Mouse (Mus musculus): ENCODE data around the gene Myh13. TPM values are rescaled to one million over a fixed set of nuclear protein-coding genes. Genes with fewer than 3 reads are reported as not detected.

Myh13 gene
- total and polyA plus RNA-seq, 3 experiments: not detected

DNA sequence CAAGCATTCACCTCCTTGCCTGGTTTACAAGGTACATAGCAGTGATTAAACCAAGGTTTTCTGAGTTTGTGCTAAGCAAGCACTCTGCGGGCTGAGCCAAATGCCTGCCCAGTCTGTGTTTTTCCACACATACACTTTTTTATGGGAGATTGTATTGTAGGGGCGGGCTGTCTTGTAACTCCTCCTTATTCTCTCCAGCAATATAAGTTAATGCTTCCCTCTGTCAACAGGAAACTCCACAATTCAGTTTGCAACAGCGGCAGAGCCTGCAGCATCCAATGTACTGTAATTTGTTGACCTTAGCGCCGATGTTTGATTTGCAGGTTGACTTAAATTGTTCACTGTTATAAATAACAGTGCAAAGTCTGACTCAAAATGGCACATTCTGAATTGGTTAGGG is 79.5 kb downstream of the Myh13 start:
- Histone ChIP-seq H3K9ac (ENCODE audit: control insufficient read depth, low read depth, low read length, poor library complexity, severe bottlenecking) (no peak overlapping the region), H3K4me3 (ENCODE audit: control insufficient read depth in 1 of 2, insufficient read depth in 1 of 2, low read depth in 2 of 2, low read length in 2 of 2) (no peak overlapping the region), H3K79me2 (ENCODE audit: control insufficient read depth, insufficient read depth, low read length, poor library complexity) (no peaks in the 10 kb centered on the region), H3K36me3 (ENCODE audit: control insufficient read depth in 1 of 2, insufficient read depth in 2 of 2, low read length in 2 of 2) (no peaks in the 10 kb centered on the region), H3K27me3 (ENCODE audit: control insufficient read depth in 1 of 2, insufficient read depth in 2 of 2, low read length in 2 of 2) (no peaks in the 10 kb centered on the region), H3K9me3 (replicated peaks; ENCODE audit: insufficient read depth, low read length) (no peaks in the 10 kb centered on the region), H3K27ac (ENCODE audit: control insufficient read depth, low read depth, low read length) (no peak overlapping the region), H3K4me1 (ENCODE audit: control insufficient read depth in 1 of 2, insufficient read depth in 2 of 2, low read length in 2 of 2) (no peaks in the 10 kb centered on the region)
- TF ChIP-seq ZC3H11A (IDR thresholded peaks at IDR 0.05; ENCODE audit: low read depth, low read length) (no peak), TAL1 (IDR thresholded peaks at IDR 0.05; ENCODE audit: low read length) (no peak), SIN3A (IDR thresholded peaks at IDR 0.05; ENCODE audit: low read length) (no peak), NRF1 (IDR thresholded peaks at IDR 0.05; ENCODE audit: insufficient read depth, low read depth, low read length, poor library complexity, severe bottlenecking) (no peak), SMC3 (IDR thresholded peaks at IDR 0.05; ENCODE audit: low read depth, low read length) (no peak), RAD21 (IDR thresholded peaks at IDR 0.05; ENCODE audit: low read depth, low read length) (no peak), EP300 (IDR thresholded peaks at IDR 0.05; ENCODE audit: low read depth in 1 of 2, low read length in 2 of 2) (no peak), POLR2AphosphoS5 (IDR thresholded peaks at IDR 0.05; ENCODE audit: borderline replicate concordance, low read depth, low read length) (no peak), CTCF (IDR thresholded peaks at IDR 0.05 in 2 of 3, conservative IDR thresholded peaks at IDR 0.05 in 1 of 3; ENCODE audit: control insufficient read depth in 1 of 3, insufficient read depth in 1 of 3, low read depth in 2 of 3, low read length in 3 of 3, poor library complexity in 1 of 3, severe bottlenecking in 1 of 3) (no peak), GABPA (IDR thresholded peaks at IDR 0.05; ENCODE audit: low read depth, low read length) (no peak)
- no peak for DNase-seq (ENCODE audit: low read depth, low spot score)

DNA sequence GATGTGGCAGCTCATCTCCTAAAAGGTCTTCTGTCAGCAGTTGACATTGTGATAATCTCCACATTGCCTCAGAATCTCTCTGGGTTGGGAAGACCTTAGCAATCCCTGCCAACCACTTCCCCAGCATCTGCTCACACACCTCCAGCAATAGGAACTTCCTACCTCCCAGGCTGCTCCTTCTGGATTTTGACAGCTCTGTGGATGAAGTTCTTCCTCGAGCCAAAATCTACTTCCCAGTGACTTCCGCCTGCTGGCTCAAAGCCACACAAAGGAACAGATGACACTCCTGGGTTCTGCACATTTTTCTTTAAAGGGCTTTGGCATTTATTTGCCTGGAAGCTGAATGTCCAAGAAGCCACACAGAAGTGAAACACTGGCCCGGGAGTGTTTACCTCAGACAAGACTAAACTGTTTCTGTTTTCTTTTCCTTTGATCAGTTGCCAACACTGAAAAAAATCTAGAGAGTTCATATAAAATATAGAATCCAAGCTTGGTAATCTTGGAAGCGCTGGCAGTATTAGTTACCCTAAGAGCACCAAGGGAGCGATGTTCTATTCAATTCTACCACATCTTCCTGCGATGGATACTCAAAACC is 93.0 kb downstream of the Myh13 start:
- H3K9me3 ChIP-seq (replicated peaks; ENCODE audit: insufficient read depth, low read length): no peaks in the 10 kb centered on the region
- no peaks in the 10 kb centered on the region for H3K4me1 ChIP-seq (ENCODE audit: control insufficient read depth in 1 of 2, insufficient read depth in 2 of 2, low read length in 2 of 2)
- H3K79me2 ChIP-seq (ENCODE audit: control insufficient read depth, insufficient read depth, low read length, poor library complexity): no peaks in the 10 kb centered on the region
- no peak overlapping the region for H3K4me3 ChIP-seq (ENCODE audit: control insufficient read depth in 1 of 2, insufficient read depth in 1 of 2, low read depth in 2 of 2, low read length in 2 of 2)
- H3K36me3 ChIP-seq (ENCODE audit: control insufficient read depth in 1 of 2, insufficient read depth in 2 of 2, low read length in 2 of 2): no peaks in the 10 kb centered on the region
- no peak overlapping the region for H3K27ac ChIP-seq (ENCODE audit: control insufficient read depth, low read depth, low read length)
- TF ChIP-seq MEF2A (IDR thresholded peaks at IDR 0.05; ENCODE audit: extremely low read depth, insufficient replicate concordance, low read depth, low read length, poor library complexity, severe bottlenecking): no peak
- TF ChIP-seq BHLHE40 (IDR thresholded peaks at IDR 0.05; ENCODE audit: borderline replicate concordance, low read depth, low read length): no peak
- no peak for TF ChIP-seq CHD2 (IDR thresholded peaks at IDR 0.05; ENCODE audit: low read length)
- no peak overlapping the region for H3K9ac ChIP-seq (ENCODE audit: control insufficient read depth, low read depth, low read length, poor library complexity, severe bottlenecking)
- DNase-seq (ENCODE audit: low read depth, low spot score): no peak
- H3K27me3 ChIP-seq (ENCODE audit: control insufficient read depth in 1 of 2, insufficient read depth in 2 of 2, low read length in 2 of 2): no peaks in the 10 kb centered on the region

Other genes starting within 250 kb of the Myh13 start
- gene Myh3, start 243.4 kb upstream of the Myh13 start, total RNA-seq (2012; rRNA removed): 0.81 and 1.5 TPM in 2 replicates
- 1 to 10 TPM in 1 of 2 experiments, not detected in 1; 1.7 TPM for gene Myh3, start 243.4 kb upstream of the Myh13 start, polyA plus RNA-seq (2012; ENCODE audit: insufficient read depth in 1 of 2, insufficient read length in 2 of 2, low read depth in 1 of 2, low replicate concordance in 2 of 2, missing spikeins in 1 of 2)
- not detected in 2 replicates for gene Myh2, start 150.6 kb upstream of the Myh13 start, total RNA-seq (2012; rRNA removed)
- not detected for gene Myh2, start 150.6 kb upstream of the Myh13 start, polyA plus RNA-seq (2012; ENCODE audit: insufficient read depth in 1 of 2, insufficient read length in 2 of 2, low read depth in 1 of 2, low replicate concordance in 2 of 2, missing spikeins in 1 of 2)
- not detected in 2 replicates for gene Myh1, start 121.6 kb upstream of the Myh13 start, total RNA-seq (2012; rRNA removed)
- not detected for gene Myh1, start 121.6 kb upstream of the Myh13 start, polyA plus RNA-seq (2012; ENCODE audit: insufficient read depth in 1 of 2, insufficient read length in 2 of 2, low read depth in 1 of 2, low replicate concordance in 2 of 2, missing spikeins in 1 of 2)
- not detected in 2 replicates for gene Myh4, start 83.6 kb upstream of the Myh13 start, total RNA-seq (2012; rRNA removed)
- not detected for gene Myh4, start 83.6 kb upstream of the Myh13 start, polyA plus RNA-seq (2012; ENCODE audit: insufficient read depth in 1 of 2, insufficient read length in 2 of 2, low read depth in 1 of 2, low replicate concordance in 2 of 2, missing spikeins in 1 of 2)
- not detected in 2 replicates for gene Myh8, start 44.5 kb upstream of the Myh13 start, total RNA-seq (2012; rRNA removed)
- gene Myh8, start 44.5 kb upstream of the Myh13 start, polyA plus RNA-seq (2012; ENCODE audit: insufficient read depth in 1 of 2, insufficient read length in 2 of 2, low read depth in 1 of 2, low replicate concordance in 2 of 2, missing spikeins in 1 of 2): not detected
- gene Gas7, start 133.8 kb downstream of the Myh13 start, total RNA-seq (2012; rRNA removed): 0.03 and 0.04 TPM in 2 replicates
- not detected for gene Gas7, start 133.8 kb downstream of the Myh13 start, polyA plus RNA-seq (2012; ENCODE audit: insufficient read depth in 1 of 2, insufficient read length in 2 of 2, low read depth in 1 of 2, low replicate concordance in 2 of 2, missing spikeins in 1 of 2)

Measured in MEL (cell line).